8 mouse cellular contexts compared by ENCODE assay signal in the genomic region with DNA sequence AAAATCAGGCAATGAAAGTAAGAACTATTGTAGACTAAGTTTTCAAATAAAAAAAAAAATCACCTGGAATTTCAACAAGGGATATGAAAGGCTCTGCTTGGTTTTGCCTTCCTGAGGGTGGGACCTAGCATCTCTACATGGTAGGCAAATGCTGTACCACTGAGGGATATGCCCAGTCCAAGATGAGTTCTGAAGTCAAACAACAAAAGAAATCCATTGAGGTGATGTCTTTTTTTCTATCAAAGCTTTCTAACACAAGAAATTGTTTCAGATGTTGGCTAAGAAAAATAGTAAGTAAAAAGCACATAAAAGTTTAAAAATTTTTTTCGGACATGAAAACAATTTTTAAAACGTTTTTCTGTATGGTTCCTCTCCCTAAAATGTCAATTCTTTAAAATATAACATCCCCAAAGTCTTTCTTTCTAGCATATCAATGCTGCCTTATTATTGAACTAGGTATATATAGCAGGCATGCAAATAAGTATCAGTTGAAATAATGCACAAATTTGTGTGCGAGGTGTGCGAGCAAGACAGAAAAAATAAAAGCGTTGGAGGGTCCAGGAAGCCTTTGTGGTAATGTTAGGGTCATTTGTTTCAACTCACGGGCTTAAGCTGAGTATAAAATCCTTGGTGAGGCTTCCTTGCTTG. TPM values are rescaled to one million over a fixed set of nuclear protein-coding genes. Genes with fewer than 3 reads are reported as not detected.
A peak's percentile ranks its signal among the peaks of the same experiment; 100 is the strongest.
DNase-seq lines count a peak whose midpoint lies in the region; ATAC-seq and TF ChIP-seq lines count a peak whose summit lies in the region.

No protein-coding gene starts in this region.

- H3K4me3 ChIP-seq in cerebellum, adult 2 months (replicated peaks; ENCODE audit: insufficient read depth, low read depth, low read length), result peak overlapping the region; percentile 33
- peak overlapping the region; percentile 98 for H3K4me3 ChIP-seq in testis, adult 2 months (ENCODE audit: control insufficient read depth, low read depth, low read length)
- peak overlapping the region; percentile 71 for H3K4me3 ChIP-seq in liver, embryonic 13.5 days (replicated peaks)
- peak overlapping the region; percentile 77; the same call in 1 of the 2 replicates for H3K4me3 ChIP-seq in stomach, postnatal 0 days (ENCODE audit: low read depth, low read length)

- H3K27me3 ChIP-seq in cerebellum, adult 2 months (ENCODE audit: control insufficient read depth, insufficient read depth, low read length), result no peaks in the 10 kb centered on the region
- H3K27me3 ChIP-seq in testis, adult 2 months (ENCODE audit: control insufficient read depth, insufficient read depth, low read length), result no peaks in the 10 kb centered on the region
- no peaks in the 10 kb centered on the region for H3K27me3 ChIP-seq in liver, embryonic 13.5 days
- no peaks in the 10 kb centered on the region for H3K27me3 ChIP-seq in stomach, postnatal 0 days (ENCODE audit: control insufficient read depth, insufficient read depth, low read length)

- TF ChIP-seq CTCF in cerebellum, adult 2 months (IDR thresholded peaks at IDR 0.05; ENCODE audit: borderline replicate concordance, insufficient read depth, low read depth, low read length), result no peak
- TF ChIP-seq CTCF in testis, adult 2 months (IDR thresholded peaks at IDR 0.05; ENCODE audit: control insufficient read depth, insufficient read depth, insufficient replicate concordance, low read depth, low read length), result no peak
- no peak for TF ChIP-seq CTCF in stomach, postnatal 0 days (IDR thresholded peaks at IDR 0.05; ENCODE audit: low read depth)

- TF ChIP-seq POLR2A in cerebellum, adult 2 months (IDR thresholded peaks at IDR 0.05; ENCODE audit: borderline replicate concordance, insufficient read depth, low read length), result no peak
- TF ChIP-seq POLR2A in testis, adult 2 months (IDR thresholded peaks at IDR 0.05; ENCODE audit: control insufficient read depth, low read depth, low read length), result no peak

- peak overlapping the region; percentile 69 for H3K9ac ChIP-seq in liver, embryonic 13.5 days
- no peak overlapping the region for H3K9ac ChIP-seq in stomach, postnatal 0 days (ENCODE audit: low read length)

- H3K4me1 ChIP-seq in cerebellum, adult 2 months (ENCODE audit: control insufficient read depth, insufficient read depth, low read length), result no peaks in the 10 kb centered on the region
- no peaks in the 10 kb centered on the region; the same call in 1 of the 2 replicates for H3K4me1 ChIP-seq in testis, adult 2 months (ENCODE audit: control insufficient read depth, insufficient read depth, low read length)
- H3K4me1 ChIP-seq in liver, embryonic 13.5 days (replicated peaks), result peaks cover 14% of the 10 kb centered on the region
- H3K4me1 ChIP-seq in stomach, postnatal 0 days (replicated peaks; ENCODE audit: control insufficient read depth, insufficient read depth), result no peaks in the 10 kb centered on the region

- no peaks in the 10 kb centered on the region for H3K9me3 ChIP-seq in liver, embryonic 13.5 days (replicated peaks)
- H3K9me3 ChIP-seq in stomach, postnatal 0 days (ENCODE audit: control insufficient read depth, low read length), result no peaks in the 10 kb centered on the region

- TF ChIP-seq EP300 in stomach, postnatal 0 days (optimal IDR thresholded peaks at IDR 0.05), result no peak

- no peak for DNase-seq in cerebellum, adult 2 months
- DNase-seq in cerebellum, postnatal 25 days, result no peak
- no peak for DNase-seq in testis, postnatal 10 days (ENCODE audit: low spot score)
- DNase-seq in liver, embryonic 13.5 days, result no peak
- DNase-seq in stomach, postnatal 0 days (ENCODE audit: low spot score), result no peak
- DNase-seq in frontal cortex, postnatal 14 days (ENCODE audit: low spot score in 2 of 2), result no peak
- no peak for DNase-seq in ovary, postnatal 36 days (ENCODE audit: low spot score)

- peak overlapping the region; percentile 80 for H3K4me2 ChIP-seq in liver, embryonic 13.5 days
- H3K4me2 ChIP-seq in stomach, postnatal 0 days (replicated peaks; ENCODE audit: low read depth), result peak overlapping the region; percentile 50

- no peaks in the 10 kb centered on the region for H3K36me3 ChIP-seq in testis, adult 2 months (ENCODE audit: control insufficient read depth, insufficient read depth, low read length)
- no peaks in the 10 kb centered on the region for H3K36me3 ChIP-seq in liver, embryonic 13.5 days
- H3K36me3 ChIP-seq in stomach, postnatal 0 days (ENCODE audit: control insufficient read depth, insufficient read depth, low read length), result no peaks in the 10 kb centered on the region

- no peak overlapping the region for H3K27ac ChIP-seq in cerebellum, adult 2 months (ENCODE audit: insufficient read depth, low read length)
- H3K27ac ChIP-seq in testis, adult 2 months (ENCODE audit: control insufficient read depth, insufficient read depth, low read depth, low read length), result no peak overlapping the region; the same call in 1 of the 2 replicates
- H3K27ac ChIP-seq in liver, embryonic 13.5 days, result peak overlapping the region; percentile 55; the same call in 1 of the 2 replicates
- no peak overlapping the region for H3K27ac ChIP-seq in stomach, postnatal 0 days (replicated peaks)

- peak; percentile 6; the same call in 1 of the 2 replicates for ATAC-seq in liver, embryonic 13.5 days (ENCODE audit: low read depth)
- no peak for ATAC-seq in stomach, postnatal 0 days (ENCODE audit: low FRiP score, low TSS enrichment)

- WGBS in cerebellum, adult 2 months, result 19% methylated on average over 6 of the region's 6 CpGs
- 21% methylated on average over 6 of the region's 6 CpGs for WGBS in liver, embryonic 13.5 days (ENCODE audit: insufficient replicate concordance)
- 23% methylated on average over 6 of the region's 6 CpGs for WGBS in stomach, postnatal 0 days

RNA-seq across cellular contexts. Expression of a gene that starts 0.6 kb away (rescaled TPM):
- polyA plus RNA-seq in cerebellum, adult 2 months (2012; rRNA removed), result 14.9 and 16.1 TPM in 2 replicates
- 11.3 and 11.6 TPM in 2 replicates for polyA plus RNA-seq in testis, adult 2 months (2012; rRNA removed)
- polyA plus RNA-seq in liver, embryonic 13.5 days (2015; fragmentation: Nextera tagmentation; extraction: Ambion mirVana), result 17.8 and 19.9 TPM in 2 replicates
- 14.3 and 14.5 TPM in 2 replicates for polyA plus RNA-seq in stomach, postnatal 0 days (2015; fragmentation: Nextera tagmentation; extraction: Ambion mirVana)

Comparison
In these comparisons a context has a peak if more than half of its experiments do, and no peak if none do; other contexts are left out.
1. H3K4me3 ChIP-seq: peak in every context shown above with its lines; median percentile 98 in testis, adult 2 months; 77 in stomach, postnatal 0 days; 71 in liver, embryonic 13.5 days; 33 in cerebellum, adult 2 months.